Mouse (Mus musculus) right cerebral cortex, adult 18-20 months (tissue): ENCODE data around the gene Abcg4.

Experiments
- DNase-seq: peaks from one replicate; pipeline ENCODE4 v3.0.0; 2022; ENCODE audit warnings: mixed read lengths

Abcg4 gene

DNA sequence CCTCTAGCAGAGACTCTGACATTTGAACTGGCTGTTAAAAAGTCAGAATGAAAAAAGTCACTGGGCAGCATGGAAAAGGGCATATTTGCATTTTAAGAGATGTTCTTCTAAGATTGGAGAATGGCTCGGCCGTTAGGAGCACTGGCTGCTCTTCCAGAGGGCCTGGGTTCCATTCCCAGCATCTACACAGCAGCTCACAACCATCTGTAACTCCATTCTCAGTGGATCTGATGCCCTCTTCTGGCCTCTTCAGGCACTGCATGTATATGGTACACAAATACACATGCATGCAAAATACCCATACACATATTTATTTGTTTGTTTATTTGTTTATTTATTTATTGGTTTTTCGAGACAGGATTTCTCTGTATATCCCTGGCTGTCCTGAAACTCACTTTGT lies 19.3 kb downstream of the Abcg4 start:
- DNase-seq: no peak

DNA sequence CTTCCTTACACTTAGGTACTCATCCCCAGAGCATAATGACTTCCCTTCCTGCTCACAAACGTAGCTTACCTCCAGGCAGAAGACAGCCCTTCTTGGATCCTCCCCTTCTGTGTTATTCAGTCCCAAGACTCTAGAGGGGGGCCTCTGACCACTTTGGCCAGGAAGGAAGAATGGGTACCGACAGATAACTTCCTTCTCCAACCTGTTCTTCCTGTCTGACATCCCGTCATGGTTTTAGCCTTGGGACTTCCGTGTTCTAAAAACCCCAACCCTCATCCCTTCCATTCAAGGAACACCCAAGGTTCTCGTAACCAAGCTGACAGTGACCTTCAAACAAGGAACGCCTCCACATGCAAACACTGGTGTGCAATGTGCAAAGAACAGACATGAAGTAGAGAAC lies 20.0 kb downstream of the Abcg4 start, which contains the start of gene Nlrx1:
TSS of gene Nlrx1 (minus strand) at position 168 of the 400 bp plus-strand sequence.
- DNase-seq: no peak

DNA sequence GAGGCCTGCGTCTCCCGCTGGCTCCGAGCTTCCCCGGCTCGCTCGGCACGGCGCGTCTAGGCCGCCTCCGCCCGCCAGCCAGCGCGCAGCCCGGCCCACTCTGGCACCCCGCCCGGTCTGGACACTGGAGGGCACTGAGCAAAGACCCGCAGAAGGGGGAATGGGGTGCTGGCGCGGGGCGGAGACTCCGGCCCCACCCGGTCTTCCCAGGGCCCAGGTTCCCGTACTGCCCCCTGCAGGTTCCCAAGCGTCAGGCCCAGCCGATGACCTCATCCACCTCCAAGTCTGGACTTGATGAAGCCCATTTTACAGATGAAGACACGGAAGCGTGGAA lies 20.4 kb downstream of the Abcg4 start:
- DNase-seq: peak; percentile 84

DNA sequence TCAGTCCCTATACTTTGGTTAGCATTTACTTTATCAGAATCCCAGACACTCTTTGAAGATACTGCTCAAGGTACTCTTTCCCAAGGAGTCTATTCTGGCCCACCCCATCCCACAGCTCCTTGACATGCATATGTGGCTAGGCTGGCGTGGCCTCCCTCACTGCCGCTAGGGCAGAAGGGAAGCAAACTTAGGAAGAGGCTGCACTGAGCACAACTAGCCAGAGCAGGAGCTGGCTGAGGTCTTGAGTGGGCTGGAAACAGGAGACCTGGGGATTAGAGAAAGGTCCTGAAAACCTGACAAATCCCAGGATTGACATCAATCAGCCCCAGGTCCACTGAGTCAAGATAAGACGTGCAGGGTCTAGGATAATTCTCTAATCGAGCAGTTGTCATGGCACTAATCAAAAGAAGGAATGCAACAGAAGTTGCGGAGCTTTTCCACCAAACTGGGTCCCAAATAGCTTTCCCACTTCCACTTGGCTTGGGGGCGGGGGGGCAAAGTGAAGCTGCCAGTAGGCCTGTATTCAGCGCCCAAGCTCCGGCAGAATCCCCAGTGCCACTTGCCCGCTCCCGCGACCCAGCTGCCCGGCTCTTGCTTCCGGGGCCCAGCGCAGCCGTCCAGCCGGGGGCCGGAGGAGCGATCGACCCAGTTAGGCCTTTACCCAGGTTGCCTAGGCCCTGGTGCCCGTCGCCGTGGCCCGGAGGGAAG lies 20.9 kb downstream of the Abcg4 start:
- no peak for DNase-seq

DNA sequence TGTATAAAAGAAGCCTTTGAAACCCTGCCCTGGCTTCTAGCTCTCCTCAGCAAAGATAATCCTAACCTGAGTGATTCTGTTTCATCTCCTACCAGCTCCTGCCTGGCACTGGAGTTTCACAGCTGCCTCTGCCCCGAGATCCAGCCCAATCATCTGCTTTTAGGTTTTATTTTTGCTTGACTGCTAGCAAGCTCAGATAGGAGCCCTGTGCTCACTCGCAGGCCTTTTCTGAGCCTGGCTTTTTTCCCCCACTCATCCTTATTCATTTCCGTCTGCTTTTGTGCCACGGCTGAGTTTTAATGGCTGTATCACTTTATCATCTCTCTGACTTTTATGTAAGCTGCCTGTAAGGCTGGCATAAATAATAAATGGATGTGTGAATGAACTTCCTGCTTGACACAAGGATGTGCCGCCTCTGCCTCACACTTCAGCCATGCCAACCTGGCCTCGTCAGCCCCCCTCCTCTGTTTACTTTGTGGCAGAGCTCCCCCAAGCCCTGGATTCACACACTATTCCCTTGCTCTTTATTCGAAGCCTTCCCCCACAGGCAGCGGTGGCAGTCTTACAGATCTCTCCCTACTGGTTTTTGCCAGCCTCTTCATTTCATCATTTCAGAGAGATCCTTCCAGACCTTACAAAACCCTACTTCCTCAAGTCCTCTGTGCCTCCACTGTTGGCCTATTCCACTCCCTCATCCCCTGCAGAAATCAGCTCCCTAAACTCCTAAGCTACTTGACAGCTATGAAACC lies 21.8 kb downstream of the Abcg4 start:
- DNase-seq: peak; percentile 60

DNA sequence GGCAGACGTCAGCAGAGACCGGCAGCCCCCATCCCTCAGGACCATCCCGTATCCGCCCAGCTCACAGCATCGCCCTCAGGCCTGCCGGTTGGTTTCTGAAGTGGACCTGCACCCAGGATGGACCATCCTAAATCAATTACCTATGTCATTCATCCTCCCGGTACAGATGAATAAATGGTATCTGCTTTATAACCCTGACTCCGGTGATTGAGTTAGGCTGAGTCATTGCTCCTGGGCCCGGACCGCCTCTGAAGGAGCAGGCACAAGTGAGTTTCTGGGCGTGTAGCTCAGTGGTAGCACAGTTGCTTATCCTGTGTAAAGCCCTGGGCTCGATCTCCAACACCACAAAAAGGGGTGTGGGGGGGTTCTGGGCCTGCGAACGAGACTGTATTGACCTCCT lies 27.0 kb downstream of the Abcg4 start:
- DNase-seq: no peak

DNA sequence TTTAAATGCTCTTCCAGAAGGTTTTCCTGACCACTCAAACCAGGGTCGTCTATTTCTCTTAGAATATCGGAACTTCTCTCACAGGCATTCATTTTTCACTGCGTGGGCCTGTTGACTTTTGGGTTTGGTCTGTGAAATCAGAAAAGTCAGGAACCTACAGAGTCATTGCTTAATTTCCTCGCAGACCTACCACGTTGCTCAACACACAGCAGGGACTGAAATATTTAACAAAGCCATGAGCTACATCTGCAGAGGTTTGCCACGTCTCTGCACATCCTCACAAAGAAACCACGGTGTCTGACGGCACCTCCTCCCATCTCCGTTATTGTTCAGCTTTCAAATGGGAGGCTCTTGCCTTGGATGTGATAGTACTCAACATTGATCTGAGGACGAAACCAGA lies 29.4 kb downstream of the Abcg4 start:
- no peak for DNase-seq

DNA sequence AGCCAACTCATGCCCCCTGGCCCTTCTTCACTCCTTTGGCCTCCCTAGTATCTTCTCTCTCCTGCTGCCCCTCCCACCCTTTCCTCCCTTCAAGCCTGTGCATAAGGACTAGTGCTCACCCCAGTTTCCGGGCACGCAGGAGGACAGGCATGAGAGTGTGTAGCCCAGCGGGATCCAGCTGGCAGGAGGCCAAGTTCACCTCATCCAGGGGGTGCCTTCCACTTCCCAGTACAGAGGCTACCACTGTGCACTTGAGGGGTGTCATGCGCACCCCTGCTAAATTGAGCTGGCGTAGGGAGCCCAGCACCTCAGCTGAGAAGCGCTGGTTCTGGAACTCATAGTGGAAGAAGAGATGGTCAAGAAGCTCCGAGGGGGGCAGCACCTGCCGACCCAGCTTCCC lies 32.2 kb downstream of the Abcg4 start:
- DNase-seq: no peak

DNA sequence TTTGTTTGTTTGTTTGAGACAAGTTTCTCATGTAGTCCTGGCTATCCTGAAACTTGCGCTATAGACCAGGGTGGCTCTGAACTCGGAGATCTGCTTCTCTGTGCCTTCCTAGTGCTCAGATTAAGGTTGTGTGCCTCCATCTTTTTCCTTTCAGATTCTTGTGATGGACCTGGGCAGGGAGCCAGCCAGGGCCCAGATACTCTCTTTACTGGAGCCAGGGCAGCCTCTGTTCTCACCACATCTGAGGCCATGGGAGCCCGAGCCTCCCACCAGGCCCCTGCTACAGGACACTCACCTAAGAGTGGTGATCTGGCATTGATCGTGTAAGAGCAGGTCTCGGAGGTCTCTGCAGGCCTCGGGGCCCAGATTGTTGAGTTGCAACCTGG lies 33.3 kb downstream of the Abcg4 start:
- DNase-seq: no peak

DNA sequence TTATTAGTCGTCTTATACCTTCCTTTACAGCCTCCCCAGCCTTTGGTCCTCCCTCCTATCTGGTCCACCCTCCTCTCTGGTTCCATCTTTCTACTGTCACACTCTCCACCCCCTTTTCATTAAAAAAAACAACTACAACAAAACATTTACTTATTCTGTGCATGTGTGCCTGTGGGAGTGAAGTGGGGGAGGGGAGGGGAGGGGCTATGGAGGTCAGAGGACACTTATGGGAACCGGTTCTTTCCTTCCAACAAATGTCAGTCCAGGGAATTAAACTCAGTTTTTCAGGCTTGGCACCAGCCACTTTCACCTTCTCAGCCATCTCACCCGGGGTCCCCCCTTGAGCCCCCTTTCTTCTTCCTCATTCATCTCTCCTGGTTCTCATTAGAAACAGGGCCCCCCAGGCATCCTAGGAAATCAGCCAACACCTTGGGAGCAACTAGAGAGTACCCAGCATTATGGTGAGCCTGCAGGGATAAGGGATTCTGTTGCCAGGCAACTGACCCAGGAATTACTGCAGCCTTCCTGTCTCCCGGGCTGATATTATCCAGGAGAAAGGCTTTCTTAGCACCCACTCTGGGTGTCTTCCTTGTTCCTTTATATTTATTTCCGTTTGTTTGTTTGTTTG lies 33.8 kb downstream of the Abcg4 start:
- DNase-seq: no peak

DNA sequence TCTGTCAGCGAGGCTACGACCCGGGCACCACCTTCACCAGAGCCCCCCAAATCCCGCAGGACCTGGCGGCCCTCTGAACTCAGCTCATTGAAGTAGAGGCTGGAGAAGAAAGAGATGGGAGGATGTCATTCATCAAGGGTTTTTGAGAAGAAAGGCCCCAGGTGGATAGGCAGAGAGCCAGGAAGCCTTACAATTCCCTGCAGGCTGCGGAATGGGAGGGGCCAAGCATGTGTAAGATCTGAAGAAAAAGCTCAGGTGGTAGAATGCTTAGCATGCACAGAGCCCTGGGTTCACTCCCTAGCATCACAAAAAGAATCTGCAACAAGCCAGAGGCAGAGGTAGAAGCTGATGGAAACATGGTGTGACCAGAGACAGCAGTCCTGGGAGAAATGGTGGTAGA lies 35.0 kb downstream of the Abcg4 start:
- DNase-seq: no peak

DNA sequence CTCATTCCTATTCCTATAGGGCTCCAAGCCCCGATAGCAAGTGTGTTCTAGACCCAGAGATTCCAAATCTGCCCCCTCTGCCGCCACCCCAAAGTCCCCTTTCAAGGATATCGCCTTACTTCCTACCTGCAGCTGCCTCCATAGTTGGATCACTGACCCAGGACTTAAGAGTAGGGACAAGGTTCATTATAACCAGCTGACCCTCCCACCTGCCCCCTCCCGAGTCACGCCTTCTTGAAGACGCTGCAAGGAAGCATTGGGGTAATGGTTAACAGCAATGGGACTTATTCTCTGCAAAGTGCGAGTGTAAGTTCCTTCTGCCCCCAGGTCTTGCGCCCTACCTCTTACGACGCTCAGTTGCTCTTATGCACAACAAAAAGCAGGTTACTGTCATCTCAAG lies 37.1 kb downstream of the Abcg4 start, which contains the start of gene Pdzd3:
TSS of gene Pdzd3 (minus strand) at position 158 of the 400 bp plus-strand sequence.
- DNase-seq: no peak

DNA sequence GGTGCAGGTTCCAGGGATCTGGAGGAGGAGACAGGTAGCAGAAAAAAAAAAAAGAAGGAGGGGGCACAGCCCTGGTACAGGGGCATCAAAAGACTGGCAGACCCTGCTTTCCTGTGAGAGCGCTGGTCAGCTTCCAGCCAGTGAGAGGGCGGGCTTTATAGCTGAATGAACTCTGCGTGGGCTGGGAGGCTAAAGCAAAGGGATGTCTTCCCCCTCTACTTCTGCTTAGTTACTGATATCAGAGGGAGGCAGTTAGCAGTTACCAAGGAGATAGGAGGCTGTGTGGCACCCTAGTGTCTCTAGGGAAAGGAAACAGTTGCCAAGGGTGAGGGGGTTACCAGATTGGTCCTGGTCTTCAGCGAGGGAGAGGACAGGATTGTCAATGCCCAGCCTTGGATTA lies 38.0 kb downstream of the Abcg4 start:
- no peak for DNase-seq

DNA sequence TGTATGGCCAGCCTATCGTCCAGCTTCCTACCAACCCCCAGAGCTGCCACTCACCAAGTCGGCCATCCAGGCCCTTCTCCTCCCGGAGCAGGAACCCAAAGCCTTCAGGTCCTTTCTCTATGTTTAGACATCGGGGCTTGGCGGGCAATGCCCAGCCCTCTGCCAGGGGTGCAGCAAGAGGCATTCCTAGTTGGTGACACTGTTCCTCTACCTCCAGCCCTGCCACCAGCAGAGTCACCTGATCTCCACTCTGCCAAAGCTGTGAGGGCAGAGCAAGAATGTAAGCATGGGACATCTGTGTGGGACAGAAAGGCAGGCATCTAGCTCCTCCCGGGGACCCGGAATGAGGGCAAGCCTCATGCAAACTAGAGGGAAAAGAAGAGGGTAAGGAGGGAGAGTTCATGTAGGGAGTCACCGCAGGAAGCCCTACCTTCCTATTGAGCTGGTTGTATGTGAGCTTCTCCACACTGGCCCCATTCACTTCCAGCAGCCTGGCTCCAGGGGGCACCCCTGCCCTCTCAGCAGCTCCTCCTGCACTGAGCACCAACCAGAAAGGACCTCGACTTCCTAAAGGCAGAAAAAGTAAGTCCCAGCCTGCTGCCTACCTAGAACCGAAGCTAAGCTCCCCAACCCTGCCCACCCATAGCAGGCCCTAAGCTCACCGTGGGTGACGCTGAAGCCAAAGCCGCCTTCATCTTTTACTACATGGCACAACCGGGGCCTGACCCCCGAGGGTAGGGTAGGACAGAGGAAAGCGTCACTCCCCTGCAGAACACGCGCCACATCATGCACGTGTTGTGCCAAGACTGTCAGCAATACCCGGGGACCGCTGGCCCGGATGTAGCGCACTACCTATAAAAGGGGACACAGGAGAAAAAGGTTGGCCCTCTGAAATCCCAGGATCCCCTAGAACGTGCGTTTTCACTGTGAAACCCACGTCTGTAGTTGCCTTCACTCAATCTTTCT lies 39.0 kb downstream of the Abcg4 start:
- DNase-seq: peak; percentile 71

DNA sequence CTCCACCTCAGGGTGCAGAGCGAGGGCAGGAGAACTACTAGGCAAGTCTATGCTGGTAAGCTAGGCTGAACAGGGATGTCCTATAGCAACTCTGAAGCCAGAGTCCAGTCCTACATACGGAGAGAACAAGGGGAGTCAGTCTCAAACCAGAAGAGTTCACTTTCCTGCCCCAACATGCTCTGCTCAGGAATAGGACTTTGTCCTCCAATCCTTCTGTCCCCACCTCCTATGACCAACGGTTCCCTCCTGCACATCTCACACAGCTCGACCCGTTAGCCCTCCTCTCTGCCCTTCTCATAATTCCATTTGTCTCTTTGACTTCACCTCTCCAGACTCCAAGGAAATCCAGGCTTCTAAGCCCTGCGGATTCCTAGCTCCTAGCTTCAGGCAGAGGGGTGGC lies 40.5 kb downstream of the Abcg4 start:
- no peak for DNase-seq

DNA sequence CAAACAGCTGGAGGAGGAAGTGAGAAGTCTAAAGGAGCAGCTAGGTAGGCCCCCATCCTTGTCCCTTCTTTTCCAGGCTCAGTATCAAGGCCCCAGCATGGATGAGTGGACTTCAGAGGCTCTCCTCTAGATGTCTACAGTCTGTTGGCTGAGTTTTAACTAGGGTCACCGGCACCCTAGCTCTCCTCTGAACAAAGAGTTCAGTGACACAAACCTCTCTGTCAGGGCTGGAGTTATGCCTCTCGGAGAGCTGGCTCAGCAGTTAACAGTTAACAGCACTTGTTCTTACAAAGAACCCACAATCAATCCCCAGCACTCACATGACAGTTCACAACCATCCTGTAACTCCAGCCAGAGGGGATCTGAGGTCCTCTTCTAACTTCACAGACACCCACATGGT lies 44.8 kb downstream of the Abcg4 start:
- no peak for DNase-seq

DNA sequence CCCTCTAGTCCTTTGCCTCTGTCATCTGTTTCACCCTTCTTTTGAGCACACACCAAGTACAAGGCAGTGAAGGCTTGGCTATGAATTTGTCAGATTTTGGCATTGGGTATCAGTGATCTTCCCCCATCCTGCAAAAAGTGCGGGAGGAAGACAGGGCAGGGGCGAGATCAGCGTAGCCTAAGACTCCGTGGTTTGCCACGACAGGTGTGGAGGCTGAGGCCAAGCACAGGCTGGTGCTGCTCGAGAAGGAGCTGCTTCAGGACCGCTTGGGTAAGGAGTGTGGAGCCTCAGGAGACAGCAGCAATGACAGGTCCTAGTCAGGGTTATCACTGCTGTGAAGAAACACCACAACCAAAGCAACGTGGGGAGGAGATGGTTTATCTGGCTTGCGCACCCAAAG lies 47.0 kb downstream of the Abcg4 start:
- no peak for DNase-seq

DNA sequence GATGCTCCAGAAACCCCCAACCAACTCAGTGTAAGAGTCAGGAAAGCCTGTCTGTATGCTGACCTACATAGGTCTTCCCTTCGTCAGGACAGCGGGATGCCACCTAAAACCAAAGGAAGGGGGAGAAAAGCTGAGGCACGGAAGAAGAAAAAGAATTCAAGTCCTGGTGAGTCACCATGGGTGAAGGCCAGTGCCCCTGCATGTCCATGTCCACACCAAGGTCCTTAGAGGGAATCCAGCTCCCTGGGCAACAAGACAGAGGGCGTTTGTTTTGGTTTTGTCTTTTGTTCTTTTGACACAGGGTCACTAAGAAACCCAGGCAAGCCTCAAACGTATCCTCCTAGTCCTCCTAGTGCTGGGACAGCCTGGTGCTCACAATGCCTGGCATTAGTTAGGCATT lies 47.5 kb downstream of the Abcg4 start:
- no peak for DNase-seq

DNA sequence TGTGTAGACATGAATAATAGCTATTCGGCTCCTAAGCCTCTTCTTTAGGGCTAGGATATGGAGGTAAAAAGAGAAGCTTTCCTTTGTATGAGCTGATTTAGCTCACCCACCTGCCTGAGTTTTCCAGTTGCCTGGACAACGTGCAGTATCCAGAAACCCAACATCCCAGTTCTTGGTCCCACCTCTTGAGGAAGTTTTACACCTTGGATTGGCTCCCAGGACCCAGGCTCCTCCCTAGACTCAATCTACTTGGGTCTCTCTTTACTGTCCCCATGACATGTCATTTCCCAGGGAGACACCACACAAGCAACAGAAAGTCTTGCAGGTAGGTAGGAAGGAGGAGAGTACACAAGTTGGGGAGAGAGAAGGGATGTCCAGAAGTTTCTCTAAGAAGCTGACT lies 48.0 kb downstream of the Abcg4 start, which contains the start of gene Ccdc153:
TSS of gene Ccdc153 (plus strand) at position 278 of the 400 bp plus-strand sequence.
- no peak for DNase-seq

DNA sequence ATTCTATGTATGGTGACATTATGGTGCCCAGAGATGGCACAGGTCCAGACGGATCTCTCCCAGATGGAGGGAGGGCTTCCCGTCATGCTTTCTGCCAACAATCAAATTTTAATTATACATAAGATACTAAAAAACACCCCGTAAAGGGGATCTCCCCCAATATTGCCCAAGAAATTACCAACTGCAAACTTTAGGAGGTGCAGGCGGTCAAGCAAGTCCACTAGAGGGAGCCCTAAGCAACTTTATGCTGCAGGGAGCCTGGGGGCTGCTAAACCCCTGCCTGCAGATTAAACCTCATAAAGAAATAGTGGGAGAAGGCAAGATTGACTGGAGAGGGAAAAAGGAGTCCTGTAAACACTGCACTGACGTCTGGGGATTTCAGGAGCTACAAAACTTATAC lies 49.0 kb downstream of the Abcg4 start:
- DNase-seq: no peak

DNA sequence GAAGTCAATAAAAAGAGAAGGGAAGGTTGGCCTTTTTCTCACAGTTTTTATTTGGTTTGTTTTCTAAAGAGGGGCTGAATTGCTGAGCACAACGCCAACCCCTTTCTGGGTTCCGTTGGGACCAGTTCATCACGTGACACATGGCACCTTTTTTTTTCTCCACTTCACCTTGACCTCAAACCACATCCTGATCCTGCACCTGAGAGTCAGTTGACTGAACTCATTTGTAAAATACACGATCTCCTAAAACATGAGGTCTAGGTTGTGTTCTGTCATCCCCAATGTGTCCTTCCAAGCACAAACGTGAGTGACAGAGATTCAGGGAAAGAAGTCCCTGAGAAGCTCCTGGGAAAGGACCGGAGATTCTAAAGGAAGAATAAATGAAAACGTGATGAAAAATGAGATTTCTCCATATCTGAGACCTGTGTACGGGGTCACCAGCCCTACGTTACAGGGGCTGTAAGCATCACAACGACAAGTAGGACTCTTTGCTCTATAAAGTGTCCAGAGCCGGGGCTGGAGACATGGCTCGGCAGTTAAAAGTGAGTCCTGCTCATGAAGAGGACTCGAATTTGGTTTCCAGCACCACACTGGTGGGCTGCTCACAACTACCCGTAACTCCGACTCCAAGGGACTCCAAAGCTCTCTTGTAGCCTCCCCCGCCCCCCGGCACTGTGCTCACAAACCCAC lies 49.8 kb downstream of the Abcg4 start:
- no peak for DNase-seq

DNA sequence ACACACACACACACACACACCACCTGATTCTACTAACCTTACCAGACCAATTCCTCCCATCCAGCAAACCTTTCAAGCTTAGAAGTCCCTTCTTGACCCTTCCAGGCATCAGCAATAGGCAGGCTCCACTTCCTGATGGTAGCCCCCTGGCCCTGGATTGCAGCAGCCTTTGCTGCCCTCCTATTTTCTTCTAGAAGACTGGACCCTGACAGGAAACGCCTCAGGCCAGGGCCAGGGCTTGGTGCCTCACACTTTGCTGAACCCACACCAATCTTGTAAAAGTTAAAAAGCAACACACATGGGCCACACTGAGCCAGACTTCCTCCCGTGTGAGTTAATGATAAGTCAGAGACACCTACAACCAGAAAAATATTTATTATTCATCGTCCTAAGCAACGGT lies 51.3 kb downstream of the Abcg4 start:
- no peak for DNase-seq
